Mouse (Mus musculus) MEL (cell line): ENCODE data around the gene Lrch3.
"Not testable (repeated sequence)": the region's sequence is repeated elsewhere in the genome, so short reads cannot be mapped to it uniquely, and the experiment has no call there.

Experiments used
- CHD1 ChIP-seq: IDR thresholded peaks from 2 replicates; pipeline ENCODE4 v1.6.1; 2012; ENCODE audit warnings: low read depth, mild to moderate bottlenecking, inconsistent platforms, low read length, improper control_type of control experiment
- CHD2 ChIP-seq: IDR thresholded peaks from 2 replicates; pipeline ENCODE4 v1.6.1; 2011; ENCODE audit warnings: low read length, improper control_type of control experiment
- CTCF ChIP-seq, 3 experiments: IDR thresholded peaks in 2 of 3; conservative IDR thresholded peaks in 1 of 3; 2 replicates each; pipeline ENCODE4 v1.5.1; 2011 to 2012; ENCODE audit warnings: low read length in 3 of 3, low read depth in 2 of 3, mild to moderate bottlenecking in 2 of 3, improper control_type of control experiment in 1 of 3, inconsistent platforms in 1 of 3, mixed read lengths in 1 of 3, moderate library complexity in 1 of 3; ENCODE audit not compliant: control insufficient read depth in 1 of 3, insufficient read depth in 1 of 3, poor library complexity in 1 of 3, severe bottlenecking in 1 of 3
- GATA1 ChIP-seq: IDR thresholded peaks from 2 replicates; pipeline ENCODE4 v1.6.1; 2011; ENCODE audit warnings: low read depth, low read length, improper control_type of control experiment
- MAFK ChIP-seq: IDR thresholded peaks from 2 replicates; pipeline ENCODE4 v1.6.1; 2011; ENCODE audit warnings: low read depth, mild to moderate bottlenecking, low read length, improper control_type of control experiment, borderline replicate concordance
- MAZ ChIP-seq: IDR thresholded peaks from 2 replicates; pipeline ENCODE4 v1.6.1; 2012; ENCODE audit warnings: low read depth, mild to moderate bottlenecking, inconsistent platforms, low read length, improper control_type of control experiment
- NELFE ChIP-seq: IDR thresholded peaks from 2 replicates; pipeline ENCODE4 v1.6.1; 2011; ENCODE audit warnings: low read depth, low read length, improper control_type of control experiment
- POLR2A ChIP-seq, 2 experiments: IDR thresholded peaks; 2 replicates each; pipeline ENCODE4 v1.6.1; 2011 to 2012; ENCODE audit warnings: low read length in 2 of 2, mild to moderate bottlenecking in 2 of 2, control low read depth in 1 of 2, improper control_type of control experiment in 1 of 2, low read depth in 1 of 2, moderate library complexity in 1 of 2; ENCODE audit not compliant: control insufficient read depth in 1 of 2, insufficient read depth in 1 of 2, poor library complexity in 1 of 2
- SIN3A ChIP-seq: IDR thresholded peaks from 2 replicates; pipeline ENCODE4 v1.6.1; 2012; ENCODE audit warnings: low read length, improper control_type of control experiment, inconsistent platforms
- SMC3 ChIP-seq: IDR thresholded peaks from 2 replicates; pipeline ENCODE4 v1.6.1; 2011; ENCODE audit warnings: low read depth, low read length, improper control_type of control experiment
- ZNF384 ChIP-seq: IDR thresholded peaks from 2 replicates; pipeline ENCODE4 v1.6.1; 2012; ENCODE audit warnings: low read depth, mild to moderate bottlenecking, inconsistent platforms, low read length, improper control_type of control experiment

DNA sequence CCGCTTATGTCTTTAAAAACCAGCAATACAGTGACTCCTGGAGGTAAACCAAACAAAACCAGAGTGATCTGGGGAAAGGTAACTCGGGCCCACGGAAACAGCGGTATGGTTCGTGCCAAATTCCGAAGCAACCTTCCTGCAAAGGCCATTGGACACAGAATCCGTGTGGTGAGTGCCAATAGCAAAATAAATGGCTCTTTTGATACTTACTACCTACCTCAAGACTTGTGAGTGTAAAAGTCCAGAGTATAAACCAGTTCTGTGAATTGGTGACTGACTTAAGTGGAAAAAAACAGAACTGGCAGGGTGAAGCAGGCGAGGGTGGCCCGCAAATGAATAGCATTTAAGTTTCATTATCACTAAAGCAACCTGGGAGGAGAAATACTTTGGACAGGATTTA, 144.8 kb downstream of the Lrch3 start:
- TF ChIP-seq POLR2A (IDR thresholded peaks at IDR 0.05; ENCODE audit: control insufficient read depth in 1 of 2, insufficient read depth in 1 of 2, low read depth in 1 of 2, low read length in 2 of 2, poor library complexity in 1 of 2); MAFK; SIN3A; CTCF (IDR thresholded peaks at IDR 0.05 in 2 of 3, conservative IDR thresholded peaks at IDR 0.05 in 1 of 3; ENCODE audit: control insufficient read depth in 1 of 3, insufficient read depth in 1 of 3, low read depth in 2 of 3, low read length in 3 of 3, poor library complexity in 1 of 3, severe bottlenecking in 1 of 3); ZNF384; CHD2; NELFE; GATA1; MAZ; SMC3; CHD1: not testable (repeated sequence)
